Mouse (Mus musculus) C2C12 (cell line): ENCODE results near the gene Lrp6.

Source experiments
- CEBPB ChIP-seq: IDR thresholded peaks from one replicate; pipeline ENCODE4 v1.6.1; 2011; ENCODE audit warnings: low read depth, mild to moderate bottlenecking, control low read depth, moderate library complexity
- CTCF ChIP-seq: IDR thresholded peaks from one replicate; pipeline ENCODE4 v1.5.1; 2011; ENCODE audit not compliant: control insufficient read depth, insufficient read depth, insufficient read length
- FOSL1 ChIP-seq: IDR thresholded peaks from one replicate; pipeline ENCODE4 v1.8.0; 2011; ENCODE audit warnings: mild to moderate bottlenecking, low read length; ENCODE audit not compliant: poor library complexity, insufficient read depth, severe bottlenecking
- MAX ChIP-seq: IDR thresholded peaks from one replicate; pipeline ENCODE4 v1.6.1; 2011; ENCODE audit warnings: mild to moderate bottlenecking, control low read depth
- MYOD1 ChIP-seq: IDR thresholded peaks from one replicate; pipeline ENCODE4 v1.6.1; 2011; ENCODE audit warnings: low read depth; ENCODE audit not compliant: control insufficient read depth, insufficient read length
- MYOG ChIP-seq: IDR thresholded peaks from one replicate; pipeline ENCODE4 v1.6.1; 2011; ENCODE audit not compliant: control insufficient read depth, insufficient read length; ENCODE audit errors: extremely low read depth
- USF1 ChIP-seq: IDR thresholded peaks from one replicate; pipeline ENCODE4 v1.6.1; 2011; ENCODE audit warnings: low read depth, mild to moderate bottlenecking, control low read depth, moderate library complexity

DNA sequence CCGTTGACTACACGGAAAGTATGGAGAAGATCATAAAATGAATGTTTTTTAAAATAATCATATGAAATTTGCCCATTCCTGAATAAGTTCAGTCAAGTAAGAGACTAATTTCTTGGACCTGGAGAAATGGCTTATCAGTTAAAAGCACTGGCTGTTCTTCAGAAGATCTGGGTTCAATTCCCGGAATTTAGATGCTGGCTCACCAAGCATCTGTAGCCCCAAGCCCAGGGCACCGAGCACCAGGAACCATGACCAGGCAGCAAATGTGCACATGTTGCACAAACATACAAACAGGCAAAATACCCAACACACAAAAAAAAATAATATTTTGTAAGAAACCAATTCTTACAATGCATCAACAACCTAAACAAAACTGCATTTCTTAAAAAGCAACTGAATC, 37.4 kb downstream of the Lrp6 start:
- TF ChIP-seq CTCF (no peak), USF1 (no peak), MYOG (no peak), MYOD1 (no peak), MAX (no peak), FOSL1 (no peak), CEBPB (no peak)
